Mouse (Mus musculus) CD4-positive, CD25-positive, alpha-beta regulatory T cell, adult 4 months (primary cell): ENCODE results near the gene Nphs1. TPM values are rescaled to one million over a fixed set of nuclear protein-coding genes. Genes with fewer than 3 reads are reported as not detected.
"Not testable (repeated sequence)": the region's sequence is repeated elsewhere in the genome, so short reads cannot be mapped to it uniquely, and the experiment has no call there.

ENCODE experiments used
- ATAC-seq: one replicate; pipeline ENCODE4 v1.8.0; 2017
- polyA plus RNA-seq, 2 experiments: library from polyadenylated mRNA; unstranded; fragments of 100-300 nt; shearing (Covaris generic); gene quantifications; one replicate each; pipeline ENCODE4 v1.2.1; 2017

Nphs1 gene
- polyA plus RNA-seq, 2 experiments from 2014 or later, result not detected

DNA sequence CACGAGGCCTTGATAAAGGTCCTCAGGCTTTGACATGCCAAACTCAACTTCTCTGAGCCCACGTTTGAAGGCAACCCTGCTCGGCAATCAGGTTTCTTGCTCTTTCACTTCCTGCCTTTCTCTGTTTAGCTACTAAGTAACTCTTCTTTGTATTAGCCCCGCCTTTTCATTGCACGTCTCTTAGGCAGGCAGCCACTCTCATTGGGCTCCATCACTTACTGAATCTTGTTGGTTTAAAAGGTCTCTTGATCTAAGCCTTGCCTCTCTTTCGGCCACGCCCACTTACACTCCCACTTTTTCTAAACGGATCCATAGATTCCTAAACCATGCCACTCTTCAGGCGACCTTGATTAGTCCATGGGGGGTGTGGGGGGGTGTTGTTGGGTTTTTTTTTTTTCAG lies 14.4 kb upstream of the Nphs1 start:
- ATAC-seq, result peak; percentile 69

- ATAC-seq, result no peak
Observed at GRCm38 (mm10) chr7:30444154-30444970, 13.8 kb upstream of the Nphs1 start.

DNA sequence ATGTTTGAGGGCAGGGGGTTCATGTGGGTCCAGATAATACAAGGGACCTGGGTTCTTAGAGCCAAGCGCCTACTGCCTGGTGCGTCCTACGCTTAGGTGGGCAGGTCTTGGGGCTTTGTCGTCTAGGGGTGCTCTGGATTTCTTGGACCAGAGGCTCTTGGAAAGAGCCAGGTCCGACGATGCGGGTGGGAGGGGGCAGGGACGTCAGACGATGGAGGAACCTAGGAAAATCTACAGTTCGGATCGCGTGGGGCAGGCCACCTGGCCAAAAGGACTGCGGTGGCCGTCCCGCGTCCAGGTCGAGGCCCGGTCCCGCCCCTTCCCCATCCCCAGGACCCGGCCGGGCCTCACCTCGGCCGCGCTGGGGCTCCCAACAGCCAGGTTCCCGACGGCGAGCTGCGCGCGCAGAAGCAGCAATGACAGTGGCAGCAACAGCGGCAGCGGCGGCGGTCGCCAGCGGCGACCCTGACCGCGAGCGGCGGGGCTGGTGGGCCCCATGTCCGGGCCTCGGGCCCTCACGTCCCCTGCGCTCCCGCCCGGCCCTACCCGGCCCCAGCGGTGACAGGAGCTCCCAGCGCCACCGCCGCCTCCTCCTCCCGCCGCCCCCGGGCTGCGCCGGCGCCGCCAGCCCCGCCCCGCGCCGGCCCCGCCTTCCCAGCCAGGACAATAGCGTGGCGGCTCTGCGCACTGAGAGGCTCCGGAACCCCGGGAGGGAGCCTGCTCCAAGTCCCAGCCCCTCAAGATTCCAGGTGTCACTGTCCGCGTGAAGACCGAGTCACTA lies 13.0 kb upstream of the Nphs1 start, which contains the start of gene Aplp1:
Gene Aplp1 (minus strand): TSS at position 565 of the 781 bp plus-strand sequence.
- peak; percentile 73 for ATAC-seq

DNA sequence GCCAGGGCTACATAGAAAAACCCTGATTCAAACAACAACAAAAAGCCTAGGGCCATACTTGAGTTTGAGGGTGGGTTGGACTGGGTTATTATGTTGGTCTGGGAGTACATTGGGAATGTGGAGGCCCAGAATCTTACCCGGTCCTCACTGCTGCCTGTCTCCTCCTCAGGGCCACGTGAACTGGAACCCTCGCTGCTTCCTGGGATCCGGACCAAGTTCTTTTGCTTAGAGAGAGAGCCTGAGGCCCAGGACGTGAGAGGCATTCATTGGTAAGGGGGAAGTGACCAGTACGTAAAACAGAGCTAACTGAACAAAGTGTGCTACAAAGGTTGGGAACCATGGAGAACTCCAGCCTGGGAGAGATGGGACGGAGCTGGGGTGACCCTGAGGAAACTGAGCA lies 7.9 kb upstream of the Nphs1 start:
- no peak for ATAC-seq

- ATAC-seq, result peak; percentile 54
Observed at GRCm38 (mm10) chr7:30453327-30453726, 4.8 kb upstream of the Nphs1 start.

GRCm38 (mm10) chr7:30453766-30454165 lies 4.3 kb upstream of the Nphs1 start:
- peak; percentile 77 for ATAC-seq

DNA sequence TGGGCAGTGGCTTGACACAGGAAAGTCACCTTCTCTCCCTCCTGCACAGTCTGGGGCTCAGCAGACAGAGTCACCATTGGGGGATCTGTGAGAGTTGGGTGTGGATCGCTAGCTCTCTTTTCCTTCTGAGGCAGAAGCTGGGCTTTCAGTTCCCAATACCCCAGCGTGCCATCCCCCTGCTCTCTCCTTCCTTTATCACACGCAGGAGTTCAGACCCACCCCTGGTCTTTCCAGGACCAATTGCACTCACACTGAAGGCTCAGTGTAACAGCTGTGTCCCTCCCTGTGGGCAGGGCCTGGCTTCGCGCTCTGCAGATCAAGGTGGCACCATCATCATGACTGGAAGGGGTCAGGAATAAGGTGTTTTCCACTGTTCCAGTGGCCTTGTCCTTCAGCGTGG lies 3.9 kb upstream of the Nphs1 start:
- ATAC-seq, result peak; percentile 8

DNA sequence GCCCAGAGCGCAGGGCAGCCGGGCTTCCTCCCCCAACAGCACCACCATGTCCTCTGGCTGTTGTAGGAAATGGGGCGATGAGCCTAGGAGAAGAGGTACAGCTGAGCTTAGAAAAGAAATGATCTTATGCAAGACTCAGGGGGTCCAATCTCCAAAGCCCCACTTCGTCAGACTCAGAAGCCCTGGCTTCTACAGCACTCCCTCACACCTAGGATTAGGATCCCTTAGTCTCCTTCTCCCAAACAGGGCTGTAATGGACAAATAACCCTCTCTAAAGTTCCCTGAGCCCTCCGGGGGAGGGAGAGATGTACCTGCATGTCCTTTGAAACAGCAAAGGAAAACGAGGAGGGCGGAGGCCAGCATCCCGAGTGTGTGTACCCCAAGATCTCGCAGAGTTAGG lies 1.6 kb upstream of the Nphs1 start:
- no peak for ATAC-seq

GRCm38 (mm10) chr7:30456911-30457628 lies 1.0 kb upstream of the Nphs1 start:
- ATAC-seq, result no peak

GRCm38 (mm10) chr7:30459484-30459883 lies 1.4 kb downstream of the Nphs1 start:
- ATAC-seq, result no peak

- no peak for ATAC-seq
Observed at GRCm38 (mm10) chr7:30463568-30463967, 5.5 kb downstream of the Nphs1 start.

- no peak for ATAC-seq
Observed at GRCm38 (mm10) chr7:30463996-30464395, 5.9 kb downstream of the Nphs1 start.

DNA sequence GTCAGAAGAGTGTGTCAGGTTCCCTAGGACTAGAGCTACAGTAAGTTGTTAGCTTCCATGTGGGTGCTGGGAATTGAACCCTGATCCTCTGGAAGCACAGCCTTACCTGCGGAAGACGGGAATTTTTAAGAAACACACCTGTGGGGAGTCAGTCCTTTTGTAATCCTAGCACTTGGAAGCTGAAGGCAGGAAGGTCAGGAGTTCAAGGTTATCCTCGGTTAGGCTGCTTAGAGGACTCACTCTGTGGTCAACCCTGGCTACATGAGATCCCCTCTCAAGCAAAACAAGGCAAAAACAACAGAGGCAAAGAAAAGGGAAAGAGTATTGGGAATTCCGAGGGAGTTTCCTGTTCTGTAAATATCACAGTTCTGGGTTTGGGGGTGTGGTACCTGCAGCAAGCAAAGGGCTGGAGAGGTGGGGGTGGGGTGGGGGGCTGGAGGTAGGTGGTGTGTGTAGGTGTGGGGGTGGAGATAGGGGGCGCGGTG lies 6.7 kb downstream of the Nphs1 start:
- ATAC-seq, result no peak

DNA sequence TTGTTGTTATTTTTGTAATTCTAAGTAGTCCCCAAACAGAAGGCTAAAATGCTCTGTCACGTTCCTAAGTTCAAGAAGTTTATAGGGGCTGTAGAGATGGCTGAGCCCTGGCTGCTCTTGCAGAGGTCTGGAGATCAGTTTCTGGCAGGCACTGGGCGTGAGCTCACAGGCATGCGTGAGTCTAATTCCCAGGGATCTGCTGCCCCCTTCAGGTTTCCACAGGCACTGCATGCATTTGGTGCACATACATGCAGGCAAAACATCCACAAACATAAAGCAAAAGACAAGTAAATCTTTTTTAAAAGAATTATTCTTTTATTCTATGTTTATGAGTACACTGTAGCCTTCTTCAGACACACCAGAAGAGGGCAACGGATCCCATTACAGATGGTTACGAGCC lies 14.3 kb downstream of the Nphs1 start:
- no peak for ATAC-seq

DNA sequence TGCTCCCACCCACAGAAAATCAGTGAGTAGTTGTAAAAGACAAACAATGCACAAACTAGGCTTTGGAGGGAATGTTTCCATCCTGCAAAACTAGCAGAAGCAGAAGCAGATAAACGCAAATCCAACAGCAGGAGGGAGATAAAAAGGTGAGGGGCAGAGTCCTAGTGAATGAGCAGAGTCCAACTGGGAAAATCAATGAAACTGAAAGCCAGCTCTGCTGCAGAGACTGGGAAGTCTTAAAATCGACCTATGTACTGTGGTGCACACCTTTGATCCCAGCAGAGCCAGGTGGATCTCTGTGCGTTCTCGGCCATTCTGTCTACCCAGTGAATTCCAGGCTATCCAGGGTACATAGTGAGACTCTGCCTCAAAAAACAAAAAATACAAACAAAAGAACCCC lies 16.9 kb downstream of the Nphs1 start:
- ATAC-seq, result no peak

DNA sequence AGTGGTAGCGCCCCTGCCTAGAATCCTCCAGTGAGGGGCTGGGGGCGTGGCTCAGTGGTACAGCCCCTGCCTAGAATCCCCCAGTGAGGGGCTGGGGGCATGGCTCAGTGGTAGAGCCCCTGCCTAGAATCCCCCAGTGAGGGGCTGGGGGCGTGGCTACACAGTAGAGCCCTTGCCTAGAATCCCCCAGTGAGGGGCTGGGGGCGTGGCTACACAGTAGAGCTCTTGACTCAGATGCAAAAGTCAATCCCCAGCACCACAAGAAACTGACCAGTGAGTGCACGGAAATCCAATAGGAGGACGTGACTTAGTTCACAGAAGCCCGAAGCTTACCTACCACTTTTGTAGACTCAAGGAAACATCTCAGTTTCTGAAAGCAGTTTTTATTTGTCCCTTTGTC lies 18.0 kb downstream of the Nphs1 start:
- not testable (repeated sequence) for ATAC-seq

- no peak for ATAC-seq
Observed at GRCm38 (mm10) chr7:30477415-30478381, 19.6 kb downstream of the Nphs1 start.

- ATAC-seq, result no peak
Observed at GRCm38 (mm10) chr7:30484250-30484649, 26.1 kb downstream of the Nphs1 start.

DNA sequence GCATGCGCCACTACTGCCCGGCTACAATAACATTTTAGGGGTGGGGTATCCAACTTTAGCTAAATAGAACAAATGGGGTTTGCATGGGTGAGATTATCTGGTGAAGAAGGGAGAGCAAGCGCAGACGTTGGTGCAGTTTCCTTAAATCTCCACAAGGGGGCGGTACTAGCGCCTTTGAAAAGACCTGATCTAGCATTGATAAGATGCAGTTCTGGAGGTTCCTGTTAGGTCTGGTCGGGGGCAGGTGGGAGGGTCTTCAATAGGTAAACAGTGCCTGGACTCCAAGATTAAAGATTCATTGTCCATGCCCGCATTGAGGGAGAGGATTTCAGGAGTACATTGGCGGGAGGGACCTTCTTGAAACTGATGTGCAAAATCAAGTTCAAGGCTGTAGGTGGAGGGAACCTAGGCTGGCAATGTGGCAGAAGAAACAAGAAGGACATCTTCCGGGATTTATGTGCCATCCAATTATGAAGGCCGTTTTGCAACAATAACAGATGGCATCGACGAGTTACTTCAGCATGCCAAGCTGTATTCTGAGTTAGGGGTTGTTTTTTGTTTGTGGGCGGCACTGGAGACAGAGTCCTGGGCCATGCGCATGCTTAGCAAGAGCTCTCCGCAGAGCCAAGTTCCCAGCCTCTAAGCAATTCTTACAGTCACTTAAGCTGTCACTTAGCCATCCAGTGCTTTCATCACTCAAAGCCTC lies 32.3 kb downstream of the Nphs1 start:
- ATAC-seq, result peak; percentile 32

DNA sequence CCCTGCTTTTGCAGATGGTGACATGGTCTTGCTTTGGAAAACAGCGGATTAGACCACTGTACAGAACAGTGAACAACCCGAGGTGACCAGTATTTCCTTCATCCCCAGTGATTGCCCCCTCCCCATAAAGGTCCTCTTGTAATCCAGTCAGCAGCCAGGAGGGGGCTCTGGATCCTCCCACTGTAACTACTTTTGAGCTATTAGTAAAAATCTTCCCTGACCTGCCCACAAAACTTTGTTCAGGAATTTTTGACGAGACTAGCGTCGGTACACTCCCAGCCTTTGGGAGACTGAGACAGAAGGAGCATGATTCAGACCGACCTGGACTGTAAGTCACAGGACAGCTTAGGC lies 32.8 kb downstream of the Nphs1 start:
- ATAC-seq, result no peak

GRCm38 (mm10) chr7:30492765-30493164 lies 34.6 kb downstream of the Nphs1 start:
- ATAC-seq, result peak; percentile 26
